Mouse (Mus musculus) megakaryocyte, embryonic 14.5 days (primary cell): ENCODE measurements around the gene Trpv1.

Experiments
- FLI1 ChIP-seq: IDR thresholded peaks from 2 replicates; pipeline ENCODE4 v1.6.1; 2012; ENCODE audit warnings: low read length, inconsistent platforms, mixed read lengths
- GATA1 ChIP-seq: IDR thresholded peaks from 3 replicates; pipeline ENCODE4 v1.6.1; 2012; ENCODE audit warnings: mixed read lengths, low read length, inconsistent platforms, borderline replicate concordance

- TF ChIP-seq GATA1, result no peak
- TF ChIP-seq FLI1, result no peak
These were observed 48.0 kb upstream of the Trpv1 start for GRCm38 (mm10) chr11:73185872-73186615.
